Mouse (Mus musculus): ENCODE results near the gene Slc31a2. TPM values are rescaled to one million over a fixed set of nuclear protein-coding genes. Genes with fewer than 3 reads are reported as not detected.

Slc31a2 gene
- polyA plus RNA-seq (2015; fragmentation: Nextera tagmentation; extraction: Ambion mirVana), result 8.0 and 8.1 TPM in 2 replicates

DNA sequence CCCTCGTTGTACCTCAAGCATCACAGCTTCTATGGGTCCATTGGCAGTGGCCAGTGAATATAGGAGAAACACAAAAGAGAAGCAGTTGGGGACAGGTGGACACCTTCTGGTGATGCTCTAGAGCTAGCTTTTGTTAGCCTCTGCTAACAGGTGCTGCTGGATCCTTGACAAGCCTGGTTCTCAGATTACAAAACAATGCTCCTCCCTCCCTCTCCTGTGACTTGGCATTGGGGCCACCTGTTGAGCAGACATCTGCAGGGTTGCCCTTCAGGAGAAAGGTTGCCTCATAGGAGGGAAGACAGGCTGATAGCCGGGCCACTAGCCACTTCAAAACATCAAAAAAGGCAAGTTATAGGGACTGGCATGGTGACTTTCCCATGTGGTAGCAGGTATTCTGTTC, at the start of gene Slc31a2:
Slc31a2 (plus strand) TSS at position 287 of the 400 bp plus-strand sequence.
- Histone ChIP-seq H3K9ac (no peak within 1 kb of the TSS), H3K27me3 (no peaks in the 10 kb centered on the region), H3K27ac (no peak within 1 kb of the TSS), H3K9me3 (replicated peaks) (no peaks in the 10 kb centered on the region), H3K4me2 (no peak within 1 kb of the TSS), H3K36me3 (ENCODE audit: poor library complexity, severe bottlenecking) (no peaks in the 10 kb centered on the region), H3K4me3 (no peak within 1 kb of the TSS), H3K4me1 (no peaks in the 10 kb centered on the region)
- WGBS, result 50% methylated on average over 2 of the region's 2 CpGs
- ATAC-seq, result no peak

DNA sequence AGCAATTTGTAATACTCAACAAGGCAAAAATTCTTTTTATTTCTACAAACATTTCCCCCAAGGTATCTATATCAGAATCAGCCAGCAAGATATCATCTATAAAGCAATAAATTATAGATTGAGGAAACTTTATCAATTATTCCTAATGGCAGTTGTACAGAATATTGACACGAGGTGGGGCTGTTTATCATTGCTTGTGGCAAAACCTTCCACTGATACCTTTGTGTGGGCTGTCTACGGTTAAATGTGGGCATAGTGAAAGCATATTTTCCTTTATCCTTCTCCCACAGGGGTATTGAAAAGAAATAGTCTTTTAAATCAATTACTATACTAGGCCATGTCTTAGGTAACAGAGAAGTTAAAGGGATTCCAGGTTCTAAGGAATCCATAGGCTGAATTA, 48.9 kb upstream of the Slc31a2 start:
- H3K9me3 ChIP-seq (replicated peaks), result 0 out of 2 replicates have a peak, but pooled peaks cover 6% of the 10 kb centered on the region
- WGBS, result 80% methylated on average over 2 of the region's 2 CpGs
- no peak overlapping the region for H3K9ac ChIP-seq
- no peak overlapping the region for H3K4me2 ChIP-seq
- no peaks in the 10 kb centered on the region for H3K36me3 ChIP-seq (ENCODE audit: poor library complexity, severe bottlenecking)
- no peak overlapping the region for H3K4me3 ChIP-seq
- H3K27ac ChIP-seq, result no peak overlapping the region
- ATAC-seq, result no peak
- peaks cover 6% of the 10 kb centered on the region for H3K4me1 ChIP-seq
- H3K27me3 ChIP-seq, result no peaks in the 10 kb centered on the region

DNA sequence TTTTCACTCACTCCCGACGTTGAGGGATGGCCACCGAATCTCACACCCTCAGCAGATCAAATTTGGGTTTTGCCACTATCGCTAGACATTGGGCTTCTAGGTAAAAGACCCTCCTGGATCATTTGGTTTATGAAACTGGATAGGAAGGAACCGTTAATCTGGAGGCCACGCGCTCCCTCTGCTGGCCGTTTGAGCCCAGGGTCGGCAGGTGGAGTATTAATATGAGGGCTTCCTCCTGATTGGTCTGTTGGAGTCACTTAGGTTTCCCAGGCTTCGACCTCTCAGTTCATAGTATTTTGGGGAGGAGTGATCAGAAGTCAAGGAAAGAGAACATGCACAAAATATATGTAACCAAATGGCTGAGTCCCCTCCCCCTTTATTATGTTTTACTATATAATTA, 34.0 kb upstream of the Slc31a2 start:
- Histone ChIP-seq H3K4me1 (no peaks in the 10 kb centered on the region), H3K27me3 (no peaks in the 10 kb centered on the region), H3K9ac (no peak overlapping the region), H3K9me3 (replicated peaks) (no peaks in the 10 kb centered on the region), H3K4me3 (no peak overlapping the region), H3K4me2 (no peak overlapping the region), H3K27ac (no peak overlapping the region), H3K36me3 (ENCODE audit: poor library complexity, severe bottlenecking) (no peaks in the 10 kb centered on the region)
- ATAC-seq, result no peak
- WGBS, result 51% methylated on average over 10 of the region's 10 CpGs

DNA sequence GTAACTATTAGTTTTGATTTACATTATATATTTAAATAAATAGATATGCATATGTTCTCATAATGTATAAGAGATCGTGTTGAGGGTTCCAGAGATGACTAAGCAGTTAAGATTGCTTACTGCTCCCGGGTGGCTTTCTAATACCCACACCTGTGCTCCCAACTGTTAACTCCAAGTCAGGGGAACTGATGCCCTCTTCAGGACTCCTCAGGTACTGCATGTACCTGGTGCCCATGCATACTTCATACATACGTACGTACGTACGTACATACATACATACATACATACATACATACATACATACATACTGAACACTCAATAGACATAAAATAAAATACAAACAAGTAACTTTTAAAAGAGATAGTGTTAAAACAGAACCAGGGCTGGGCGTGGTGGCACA, 32.9 kb upstream of the Slc31a2 start:
- H3K9ac ChIP-seq, result no peak overlapping the region
- WGBS, result 91% methylated on average over 7 of the region's 7 CpGs
- H3K4me2 ChIP-seq, result no peak overlapping the region
- no peaks in the 10 kb centered on the region for H3K9me3 ChIP-seq (replicated peaks)
- H3K4me1 ChIP-seq, result no peaks in the 10 kb centered on the region
- no peaks in the 10 kb centered on the region for H3K27me3 ChIP-seq
- H3K36me3 ChIP-seq (ENCODE audit: poor library complexity, severe bottlenecking), result no peaks in the 10 kb centered on the region
- ATAC-seq, result no peak
- no peak overlapping the region for H3K27ac ChIP-seq
- H3K4me3 ChIP-seq, result no peak overlapping the region

DNA sequence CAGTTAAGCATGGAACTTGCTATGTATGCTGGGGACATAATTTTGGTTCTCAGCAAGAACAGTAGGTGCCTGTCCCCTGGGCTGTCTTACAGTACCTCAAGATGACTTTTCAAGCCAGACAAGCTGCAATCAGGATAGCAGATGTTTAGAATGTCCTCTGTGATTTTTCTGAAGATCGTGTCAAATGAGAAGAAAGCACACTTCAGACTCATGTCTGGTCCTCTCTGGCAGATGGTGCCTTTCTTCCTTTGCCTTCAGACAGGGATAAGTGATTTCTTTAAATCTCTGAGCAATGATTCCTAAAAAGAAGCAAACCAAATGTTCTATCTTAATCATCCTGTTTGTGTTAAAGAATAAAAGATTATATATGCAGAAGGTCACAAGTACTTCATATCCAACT, 32.2 kb upstream of the Slc31a2 start:
- H3K36me3 ChIP-seq (ENCODE audit: poor library complexity, severe bottlenecking), result no peaks in the 10 kb centered on the region
- ATAC-seq, result no peak
- no peak overlapping the region for H3K4me2 ChIP-seq
- H3K9ac ChIP-seq, result no peak overlapping the region
- H3K27me3 ChIP-seq, result no peaks in the 10 kb centered on the region
- H3K27ac ChIP-seq, result no peak overlapping the region
- no peak overlapping the region for H3K4me3 ChIP-seq
- 75% methylated on average over 1 of the region's 1 CpGs for WGBS
- H3K9me3 ChIP-seq (replicated peaks), result no peaks in the 10 kb centered on the region
- no peaks in the 10 kb centered on the region for H3K4me1 ChIP-seq

DNA sequence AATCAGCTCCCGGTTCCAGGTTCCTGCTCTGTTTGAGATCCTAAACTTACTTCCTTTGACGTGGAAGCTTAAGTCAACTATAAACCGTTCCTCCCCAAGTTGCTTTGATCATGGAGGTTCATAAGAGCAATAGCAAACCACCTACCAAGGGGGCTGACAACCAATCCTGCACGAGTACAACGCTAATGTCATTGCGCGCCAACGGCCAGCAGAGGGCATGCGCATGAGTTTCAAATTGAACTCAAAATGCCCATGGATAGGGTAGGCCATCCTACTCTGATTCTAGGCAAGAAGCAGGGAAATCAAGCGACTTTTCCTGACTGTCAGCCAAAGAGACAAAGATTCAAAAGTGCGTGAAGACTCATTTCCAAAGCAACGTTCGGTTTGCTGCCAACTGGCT, 31.6 kb upstream of the Slc31a2 start, which contains the start of gene Zfp37:
Zfp37 (minus strand) TSS at position 279 of the 400 bp plus-strand sequence.
- Histone ChIP-seq H3K4me2 (no peak within 1 kb of the TSS), H3K27ac (no peak within 1 kb of the TSS), H3K9ac (no peak within 1 kb of the TSS), H3K36me3 (ENCODE audit: poor library complexity, severe bottlenecking) (no peaks in the 10 kb centered on the region), H3K27me3 (no peaks in the 10 kb centered on the region), H3K4me1 (no peaks in the 10 kb centered on the region), H3K9me3 (replicated peaks) (no peaks in the 10 kb centered on the region), H3K4me3 (no peak within 1 kb of the TSS)
- WGBS, result 77% methylated on average over 13 of the region's 13 CpGs
- no peak for ATAC-seq

DNA sequence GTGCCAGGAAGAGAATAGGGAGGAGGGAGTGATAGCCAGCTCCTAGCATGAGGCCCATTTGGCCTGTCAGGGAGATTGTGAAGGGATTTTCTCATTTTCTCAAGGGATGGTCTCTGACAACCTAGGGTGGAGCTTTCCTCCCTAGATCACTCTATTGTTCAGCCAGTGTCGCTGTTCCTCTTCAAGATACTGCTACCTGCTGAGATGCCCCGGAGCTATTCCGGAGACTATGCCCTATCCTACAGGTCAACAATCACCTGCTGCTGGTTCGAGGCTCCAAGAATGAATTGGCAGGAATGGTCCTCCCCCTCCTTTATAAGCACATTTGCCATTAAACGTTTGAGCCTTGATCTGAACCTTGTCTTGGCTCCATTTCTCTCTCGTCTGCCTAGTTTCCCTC, 21.8 kb upstream of the Slc31a2 start:
- H3K9me3 ChIP-seq (replicated peaks), result no peaks in the 10 kb centered on the region
- no peak for ATAC-seq
- WGBS, result 64% methylated on average over 6 of the region's 6 CpGs
- H3K36me3 ChIP-seq (ENCODE audit: poor library complexity, severe bottlenecking), result no peaks in the 10 kb centered on the region
- H3K4me1 ChIP-seq, result no peaks in the 10 kb centered on the region
- H3K27ac ChIP-seq, result no peak overlapping the region
- H3K4me3 ChIP-seq, result no peak overlapping the region
- no peak overlapping the region for H3K4me2 ChIP-seq
- no peaks in the 10 kb centered on the region for H3K27me3 ChIP-seq
- no peak overlapping the region for H3K9ac ChIP-seq

DNA sequence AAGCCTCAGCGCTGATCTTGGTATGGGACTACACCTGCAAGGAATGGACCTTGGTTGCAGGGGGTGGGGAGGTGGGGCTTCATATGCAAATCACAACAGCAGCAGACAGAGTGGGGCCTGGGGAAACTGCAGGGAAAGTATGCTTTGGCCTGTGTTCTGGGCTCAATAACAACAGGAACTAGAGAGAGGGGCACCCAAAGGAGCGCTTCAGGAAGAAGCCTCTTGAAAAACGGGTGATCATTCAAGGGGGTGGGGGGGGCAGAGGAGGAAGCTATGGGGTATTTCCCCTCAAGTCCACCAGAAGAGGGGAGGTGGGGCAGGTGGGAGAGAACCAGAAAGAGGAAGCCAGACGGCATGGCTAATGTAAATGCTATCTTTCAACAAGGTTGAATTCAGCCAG, 14.0 kb upstream of the Slc31a2 start:
- 52% methylated on average over 4 of the region's 4 CpGs for WGBS
- no peak overlapping the region for H3K9ac ChIP-seq
- ATAC-seq, result no peak
- H3K27me3 ChIP-seq, result no peaks in the 10 kb centered on the region
- H3K9me3 ChIP-seq (replicated peaks), result no peaks in the 10 kb centered on the region
- H3K4me1 ChIP-seq, result no peaks in the 10 kb centered on the region
- no peak overlapping the region for H3K4me3 ChIP-seq
- no peak overlapping the region for H3K4me2 ChIP-seq
- no peaks in the 10 kb centered on the region for H3K36me3 ChIP-seq (ENCODE audit: poor library complexity, severe bottlenecking)
- no peak overlapping the region for H3K27ac ChIP-seq

DNA sequence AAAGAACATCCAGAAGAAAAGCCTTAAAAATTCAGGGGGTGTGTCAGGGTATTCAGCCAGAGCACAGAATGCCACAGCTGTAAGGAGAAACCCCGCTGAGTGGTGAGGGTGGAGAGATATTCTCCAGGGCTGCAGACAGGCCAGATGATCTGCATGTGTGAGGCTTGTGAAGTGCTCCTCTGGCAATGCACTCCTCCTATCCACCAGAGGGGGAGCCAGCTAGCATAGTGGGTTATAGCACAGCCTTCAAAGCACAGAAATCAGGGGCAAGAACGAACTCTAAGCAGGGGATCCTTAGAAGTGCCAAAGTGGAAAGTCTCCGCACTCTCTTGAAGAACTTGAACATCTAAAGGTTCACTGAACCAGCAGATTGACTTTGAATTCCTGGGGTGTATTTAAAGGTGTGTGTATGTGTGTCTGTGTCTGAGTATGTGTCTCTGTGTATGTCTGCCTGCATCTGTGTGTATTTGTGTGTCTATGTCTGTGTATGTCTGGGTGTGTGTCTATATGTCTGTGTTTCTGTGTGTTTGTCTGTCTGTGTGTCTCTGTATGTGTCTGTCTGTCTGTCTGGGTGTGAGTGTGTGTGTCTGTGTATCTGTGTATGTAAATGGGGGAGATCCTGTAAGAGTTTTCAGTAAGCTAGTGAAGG, 11.3 kb upstream of the Slc31a2 start:
- H3K4me1 ChIP-seq, result no peaks in the 10 kb centered on the region
- H3K9ac ChIP-seq, result no peak overlapping the region
- H3K36me3 ChIP-seq (ENCODE audit: poor library complexity, severe bottlenecking), result no peaks in the 10 kb centered on the region
- no peaks in the 10 kb centered on the region for H3K27me3 ChIP-seq
- no peak for ATAC-seq
- no peak overlapping the region for H3K27ac ChIP-seq
- H3K4me2 ChIP-seq, result no peak overlapping the region
- WGBS, result 35% methylated on average over 3 of the region's 3 CpGs
- H3K4me3 ChIP-seq, result no peak overlapping the region
- H3K9me3 ChIP-seq (replicated peaks), result no peaks in the 10 kb centered on the region

DNA sequence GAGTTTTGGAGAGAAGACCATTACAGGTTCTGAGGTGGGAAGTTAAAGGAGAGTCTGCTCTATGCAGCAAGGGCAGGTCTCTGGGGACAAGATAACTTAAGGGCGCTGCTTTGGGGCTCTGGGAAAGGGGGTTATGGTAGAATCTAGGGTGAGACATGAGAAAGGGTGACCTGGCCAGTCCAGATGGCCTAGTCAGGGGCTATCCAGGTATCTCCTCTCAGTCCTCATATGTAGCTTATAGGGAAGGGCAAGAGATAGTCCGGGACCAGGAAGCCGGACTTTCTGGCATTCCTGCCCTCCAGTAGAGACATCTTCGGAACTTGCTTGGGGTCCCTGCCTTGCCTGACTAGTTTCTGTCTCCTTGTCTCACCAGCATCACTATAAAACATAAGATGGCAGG, 10.6 kb upstream of the Slc31a2 start:
- Histone ChIP-seq H3K4me3 (no peak overlapping the region), H3K4me2 (no peak overlapping the region), H3K36me3 (ENCODE audit: poor library complexity, severe bottlenecking) (no peaks in the 10 kb centered on the region), H3K27me3 (no peaks in the 10 kb centered on the region), H3K27ac (no peak overlapping the region), H3K9me3 (replicated peaks) (no peaks in the 10 kb centered on the region), H3K4me1 (no peaks in the 10 kb centered on the region), H3K9ac (no peak overlapping the region)
- ATAC-seq, result no peak
- 92% methylated on average over 4 of the region's 4 CpGs for WGBS

DNA sequence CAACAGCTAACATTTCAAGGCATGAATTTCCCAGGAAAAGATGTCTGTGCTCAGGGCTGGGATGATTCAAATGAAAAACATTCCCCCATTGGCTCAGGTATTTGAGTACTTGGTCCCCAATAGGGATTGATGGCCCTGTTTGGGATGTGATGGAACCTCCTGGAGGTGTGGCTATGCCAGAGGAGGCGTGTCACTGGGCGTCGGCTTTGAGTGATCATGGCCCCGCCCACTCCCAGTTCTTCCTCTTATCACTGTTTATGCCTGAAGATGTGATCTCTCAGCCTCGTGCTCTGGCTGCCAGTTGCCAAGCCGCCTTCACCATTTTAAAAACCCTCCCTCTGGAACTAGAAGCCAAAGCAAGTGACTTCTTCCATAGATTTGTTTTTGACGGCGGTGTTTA, 7.8 kb upstream of the Slc31a2 start:
- no peaks in the 10 kb centered on the region for H3K27me3 ChIP-seq
- no peak overlapping the region for H3K4me3 ChIP-seq
- H3K9me3 ChIP-seq (replicated peaks), result no peaks in the 10 kb centered on the region
- no peak overlapping the region for H3K4me2 ChIP-seq
- no peak for ATAC-seq
- H3K36me3 ChIP-seq (ENCODE audit: poor library complexity, severe bottlenecking), result no peaks in the 10 kb centered on the region
- no peak overlapping the region for H3K9ac ChIP-seq
- H3K4me1 ChIP-seq, result no peaks in the 10 kb centered on the region
- 79% methylated on average over 8 of the region's 8 CpGs for WGBS
- H3K27ac ChIP-seq, result no peak overlapping the region

DNA sequence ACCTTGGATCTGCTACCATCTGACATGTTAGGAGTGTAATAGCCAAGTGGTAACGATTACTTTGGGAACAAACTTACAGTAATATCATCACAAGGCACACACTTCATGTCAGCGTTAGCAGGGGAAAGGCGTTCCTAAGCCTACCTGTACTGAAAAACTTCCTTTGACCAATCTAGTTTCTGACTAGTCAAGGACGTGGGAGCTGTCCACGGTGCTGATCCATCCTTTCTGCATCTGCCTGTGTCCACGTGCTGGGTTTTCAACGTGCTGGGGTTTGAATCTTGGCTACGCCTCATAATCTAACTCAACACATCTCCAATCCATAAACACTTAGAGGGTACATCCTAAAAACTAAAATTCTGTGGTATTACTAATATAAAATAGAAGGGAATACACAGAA, 5.4 kb upstream of the Slc31a2 start:
- Histone ChIP-seq H3K36me3 (ENCODE audit: poor library complexity, severe bottlenecking) (no peaks in the 10 kb centered on the region), H3K4me2 (no peak overlapping the region), H3K9me3 (replicated peaks) (no peaks in the 10 kb centered on the region), H3K9ac (no peak overlapping the region), H3K27me3 (no peaks in the 10 kb centered on the region), H3K4me3 (no peak overlapping the region), H3K4me1 (no peaks in the 10 kb centered on the region), H3K27ac (no peak overlapping the region)
- 38% methylated on average over 8 of the region's 8 CpGs for WGBS
- ATAC-seq, result no peak

DNA sequence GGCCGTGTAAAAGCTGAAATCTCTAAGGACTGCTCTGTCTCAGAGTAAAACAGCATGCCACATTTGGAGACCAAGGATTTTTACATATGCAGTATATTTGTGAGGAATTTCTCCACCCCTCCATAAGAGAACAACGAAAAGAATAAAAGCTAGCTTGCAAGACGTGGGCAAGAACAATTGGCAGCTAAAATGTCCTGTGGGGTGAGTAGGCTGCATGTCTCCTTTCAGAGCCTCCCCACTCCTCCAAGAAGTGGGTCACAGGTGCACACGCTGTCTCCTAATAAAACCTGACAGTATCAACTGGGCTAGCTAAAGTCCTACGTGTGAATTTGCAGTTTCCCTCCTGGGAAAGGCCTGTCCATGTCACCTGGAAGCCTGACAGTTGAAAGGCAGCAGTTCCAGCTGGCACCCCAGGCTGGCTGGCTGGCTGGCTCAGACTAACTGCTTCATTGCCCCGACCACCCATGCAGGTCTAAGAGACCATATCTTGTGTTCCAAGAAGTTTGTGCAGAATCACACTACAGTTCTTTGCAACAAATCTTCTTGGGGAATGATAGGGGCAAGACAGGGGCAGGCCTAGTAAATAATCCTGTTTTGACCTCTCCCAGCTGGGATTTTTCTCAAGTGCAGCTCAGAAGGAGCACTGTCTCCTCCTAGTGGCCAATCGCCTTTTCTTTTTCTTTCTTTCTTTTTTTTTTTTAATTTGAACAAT, 927 bp downstream of the Slc31a2 start:
- ATAC-seq, result no peak
- Histone ChIP-seq H3K9ac (no peak overlapping the region), H3K27me3 (no peaks in the 10 kb centered on the region), H3K9me3 (replicated peaks) (no peaks in the 10 kb centered on the region), H3K36me3 (ENCODE audit: poor library complexity, severe bottlenecking) (no peaks in the 10 kb centered on the region), H3K4me2 (no peak overlapping the region), H3K4me3 (no peak overlapping the region), H3K4me1 (no peaks in the 10 kb centered on the region), H3K27ac (no peak overlapping the region)
- WGBS, result 37% methylated on average over 7 of the region's 7 CpGs
